Mouse (Mus musculus) MEL (cell line): ENCODE data around the gene Samd14. TPM values are rescaled to one million over a fixed set of nuclear protein-coding genes. Genes with fewer than 3 reads are reported as not detected.

Experiments
- DNase-seq: peaks from one replicate; pipeline ENCODE4 v3.0.0; 2011; ENCODE audit warnings: low read depth, low spot score
- H3K27ac ChIP-seq: 2 replicates; pipeline ENCODE4 v1.5.1; 2012; ENCODE audit warnings: low read depth, mild to moderate bottlenecking, control low read depth, low read length, moderate library complexity; ENCODE audit not compliant: control insufficient read depth
- H3K27me3 ChIP-seq, 2 experiments: fragments of 150-350 bp in 1 of 2; sonication (generic) in 1 of 2; 2 replicates each; pipeline ENCODE4 v1.6.1; 2012; ENCODE audit warnings: low read length in 2 of 2, mild to moderate bottlenecking in 2 of 2, improper control_type of control experiment in 1 of 2, moderate library complexity in 1 of 2; ENCODE audit not compliant: insufficient read depth in 2 of 2, control insufficient read depth in 1 of 2
- H3K36me3 ChIP-seq, 2 experiments: 2 replicates each; pipeline ENCODE4 v1.6.1; 2012 to 2014; ENCODE audit warnings: low read length in 2 of 2, improper control_type of control experiment in 1 of 2, inconsistent platforms in 1 of 2, mild to moderate bottlenecking in 1 of 2; ENCODE audit not compliant: insufficient read depth in 2 of 2, control insufficient read depth in 1 of 2
- H3K4me1 ChIP-seq, 2 experiments: fragments of 150-350 bp in 1 of 2; sonication (generic) in 1 of 2; 2 replicates each; pipeline ENCODE4 v1.6.1; 2012; ENCODE audit warnings: low read length in 2 of 2, improper control_type of control experiment in 1 of 2, mild to moderate bottlenecking in 1 of 2; ENCODE audit not compliant: insufficient read depth in 2 of 2, control insufficient read depth in 1 of 2
- H3K4me3 ChIP-seq, 2 experiments: fragments of 150-350 bp in 1 of 2; sonication (generic) in 1 of 2; 2 replicates each; pipeline ENCODE4 v1.5.1; 2012; ENCODE audit warnings: low read depth in 2 of 2, low read length in 2 of 2, mild to moderate bottlenecking in 2 of 2, moderate library complexity in 2 of 2, control low read depth in 1 of 2, improper control_type of control experiment in 1 of 2; ENCODE audit not compliant: control insufficient read depth in 1 of 2, insufficient read depth in 1 of 2
- H3K79me2 ChIP-seq: 2 replicates; pipeline ENCODE4 v1.6.1; 2012; ENCODE audit warnings: mild to moderate bottlenecking, low read length, moderate library complexity; ENCODE audit not compliant: control insufficient read depth, poor library complexity, insufficient read depth
- H3K9ac ChIP-seq: 2 replicates; pipeline ENCODE4 v1.6.1; 2012; ENCODE audit warnings: low read depth, mild to moderate bottlenecking, control low read depth, low read length, moderate library complexity; ENCODE audit not compliant: control insufficient read depth, poor library complexity, severe bottlenecking
- H3K9me3 ChIP-seq: fragments of 150-350 bp; sonication (generic); replicated peaks from 2 replicates; pipeline ENCODE4 v1.6.1; 2012; ENCODE audit warnings: mild to moderate bottlenecking, low read length, improper control_type of control experiment, moderate library complexity; ENCODE audit not compliant: insufficient read depth
- KAT2A ChIP-seq: conservative IDR thresholded peaks from 2 replicates; pipeline ENCODE4 v1.6.1; 2012; ENCODE audit warnings: low read depth, low read length, improper control_type of control experiment, inconsistent platforms
- MAX ChIP-seq: IDR thresholded peaks from 2 replicates; pipeline ENCODE4 v1.6.1; 2011; ENCODE audit warnings: low read length, improper control_type of control experiment
- MXI1 ChIP-seq: IDR thresholded peaks from 2 replicates; pipeline ENCODE4 v1.6.1; 2011; ENCODE audit warnings: mild to moderate bottlenecking, low read depth, low read length, improper control_type of control experiment
- MYB ChIP-seq: IDR thresholded peaks from 2 replicates; pipeline ENCODE4 v1.6.1; 2011; ENCODE audit warnings: mild to moderate bottlenecking, low read depth, low read length, improper control_type of control experiment
- MYC ChIP-seq: IDR thresholded peaks from 2 replicates; pipeline ENCODE4 v1.6.1; 2011; ENCODE audit warnings: low read depth, mild to moderate bottlenecking, low read length, improper control_type of control experiment, moderate library complexity
- TBP ChIP-seq: IDR thresholded peaks from 2 replicates; pipeline ENCODE4 v1.8.0; 2011; ENCODE audit warnings: low read depth, low read length, improper control_type of control experiment
- polyA plus RNA-seq, 2 experiments: library from polyadenylated mRNA; stranded (reverse) in 1 of 2; unstranded in 1 of 2; fragments of >175 nt in 1 of 2; fragments of >200 nt in 1 of 2; gene quantifications; 2 replicates each; pipeline versions ENCODE4 v1.2.1 to v1.2.4; 2012; ENCODE audit warnings: low replicate concordance in 2 of 2, low read depth in 1 of 2; ENCODE audit not compliant: insufficient read length in 2 of 2, insufficient read depth in 1 of 2, missing spikeins in 1 of 2
- total RNA-seq: library from RNA; depleted of rRNA; stranded (reverse); fragments of 300-350 nt; gene quantifications from 2 replicates; pipeline ENCODE4 v1.2.3, GENCODE M21; 2012

Samd14 gene
- total and polyA plus RNA-seq, 3 experiments = 57.6 to 1,219 (median 101) TPM

- H3K27me3 ChIP-seq = peaks cover 19 to 26% of the 10 kb centered on the region in 2 experiments
- no peaks in the 10 kb centered on the region for H3K4me1 ChIP-seq
- no peak overlapping the region for H3K9ac ChIP-seq
- no peaks in the 10 kb centered on the region for H3K79me2 ChIP-seq
- no peak overlapping the region for H3K27ac ChIP-seq
- H3K36me3 ChIP-seq = no peaks in the 10 kb centered on the region
- TF ChIP-seq MYB (no peak), KAT2A (no peak)
- H3K9me3 ChIP-seq = no peaks in the 10 kb centered on the region
- DNase-seq = no peak
- H3K4me3 ChIP-seq = no peak overlapping the region
Observed at GRCm38 (mm10) chr11:95056768-95057501, 47.3 kb downstream of the Samd14 start.

- Histone ChIP-seq H3K4me1 (no peaks in the 10 kb centered on the region), H3K9me3 (no peaks in the 10 kb centered on the region), H3K36me3 (no peaks in the 10 kb centered on the region), H3K9ac (no peak overlapping the region), H3K4me3 (no peak overlapping the region), H3K27ac (no peak overlapping the region), H3K27me3 (peaks cover 10 to 15% of the 10 kb centered on the region in 2 experiments), H3K79me2 (no peaks in the 10 kb centered on the region)
- no peak for TF ChIP-seq MXI1
- DNase-seq = no peak
Observed at GRCm38 (mm10) chr11:95069226-95069957, 59.7 kb downstream of the Samd14 start.

GRCm38 (mm10) chr11:95070140-95071107 lies 60.7 kb downstream of the Samd14 start:
- no peaks in the 10 kb centered on the region for H3K79me2 ChIP-seq
- H3K27ac ChIP-seq = no peak overlapping the region
- TF ChIP-seq TBP = no peak
- no peak for TF ChIP-seq MAX
- no peak for TF ChIP-seq MYC
- no peaks in the 10 kb centered on the region for H3K4me1 ChIP-seq
- no peaks in the 10 kb centered on the region for H3K9me3 ChIP-seq
- H3K9ac ChIP-seq = no peak overlapping the region
- no peak overlapping the region for H3K4me3 ChIP-seq
- H3K36me3 ChIP-seq = no peaks in the 10 kb centered on the region
- peaks cover 10 to 15% of the 10 kb centered on the region in 2 experiments for H3K27me3 ChIP-seq
- DNase-seq = no peak
